Mouse (Mus musculus): ENCODE data around the gene Naaladl2.

The Naaladl2 gene

DNA sequence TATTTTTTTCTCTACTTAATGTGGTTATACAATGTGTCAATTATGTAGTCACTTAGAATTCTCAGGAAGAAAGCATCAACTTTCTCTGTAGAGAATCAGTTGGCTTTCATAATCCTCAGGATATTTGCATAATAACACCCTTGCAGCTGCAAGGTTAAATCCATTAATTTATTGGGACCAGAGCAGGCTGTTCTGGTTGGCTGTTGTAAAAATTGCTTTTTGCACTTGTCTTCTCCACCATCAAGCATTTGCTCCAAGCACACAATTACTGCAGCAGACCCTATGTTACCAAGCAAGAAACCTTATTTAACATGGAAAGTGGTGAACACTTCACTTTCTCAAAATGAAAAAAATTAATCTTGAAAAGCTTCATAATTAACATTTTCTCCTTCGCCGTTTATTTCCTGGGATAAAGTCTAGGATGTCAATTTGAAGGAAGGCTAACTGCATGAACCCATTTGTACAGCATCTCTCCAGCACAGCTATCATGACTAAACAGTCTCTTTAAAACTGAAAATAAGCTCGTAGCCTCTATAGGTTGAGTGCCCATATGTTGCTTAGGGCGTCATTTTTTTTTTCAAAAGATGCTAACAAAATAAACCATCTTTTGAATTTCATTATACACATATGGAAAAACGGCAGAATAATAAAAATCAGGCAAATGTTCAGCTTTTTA is 205.4 kb downstream of the Naaladl2 start:
- DNase-seq (ENCODE audit: low read depth) = no peak

DNA sequence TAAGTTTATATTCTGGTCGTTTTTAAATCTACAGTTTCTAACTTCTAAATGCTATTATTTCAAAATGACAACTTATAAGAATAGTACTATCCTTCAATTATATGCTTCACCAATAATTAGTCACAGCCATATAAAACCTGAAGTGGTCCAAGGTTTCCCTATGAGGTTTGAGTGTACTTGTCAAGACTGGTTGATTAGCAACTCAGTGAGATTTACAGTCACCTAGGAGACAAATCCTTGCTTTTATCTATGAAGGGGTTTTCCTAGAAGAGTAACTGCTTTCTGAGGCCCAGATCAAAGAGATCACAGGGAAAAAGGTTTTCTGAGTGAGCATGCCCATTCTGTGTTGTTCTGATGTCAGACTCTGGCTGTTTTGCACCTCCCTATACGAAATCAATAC is 222.2 kb downstream of the Naaladl2 start:
- DNase-seq (ENCODE audit: low read depth) = no peak

DNA sequence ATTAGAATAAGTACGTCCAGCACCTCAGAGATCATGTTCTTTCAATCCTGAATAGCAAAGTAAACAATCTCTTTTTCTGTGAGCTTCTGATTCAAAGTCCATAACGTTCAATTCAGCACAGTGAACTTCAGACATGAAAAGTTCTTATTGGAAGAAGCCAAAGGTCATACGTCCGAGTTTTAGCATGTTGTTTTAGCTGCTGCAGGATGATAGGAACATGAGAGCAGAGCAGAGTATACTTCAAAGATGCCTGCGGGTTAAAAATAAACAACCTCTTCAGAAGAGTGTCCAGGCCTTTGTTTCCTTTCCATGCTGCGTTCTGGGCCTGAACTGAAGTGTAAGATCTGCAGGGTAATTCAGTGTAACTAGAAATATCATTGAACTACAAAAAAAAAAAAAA is 222.7 kb downstream of the Naaladl2 start:
- no peak for DNase-seq (ENCODE audit: low read depth)

DNA sequence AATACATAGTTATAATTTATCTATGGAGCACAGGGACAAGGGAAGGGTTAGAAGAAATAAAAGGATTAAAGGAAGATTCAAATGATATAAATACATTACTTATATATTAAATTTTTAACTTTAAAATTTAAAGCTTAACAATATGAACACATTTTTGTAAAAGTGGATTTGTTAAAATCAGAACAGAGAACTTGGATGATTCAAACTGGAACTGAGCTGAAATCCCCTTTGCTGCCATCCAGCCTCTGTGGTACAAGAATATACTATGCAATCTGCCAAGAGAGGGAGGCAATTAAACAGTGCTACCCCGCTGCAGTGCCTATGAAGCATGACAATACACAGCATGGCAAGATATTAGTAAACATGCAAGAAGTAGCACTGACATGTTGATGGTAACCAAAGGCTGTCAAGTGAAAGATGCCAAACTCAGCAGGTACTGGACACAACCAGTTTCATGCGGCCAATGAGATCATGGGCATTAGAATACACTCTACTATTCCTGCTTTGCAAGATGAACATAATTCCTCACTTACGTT is 238.6 kb downstream of the Naaladl2 start:
- no peak for DNase-seq (ENCODE audit: low read depth)

DNA sequence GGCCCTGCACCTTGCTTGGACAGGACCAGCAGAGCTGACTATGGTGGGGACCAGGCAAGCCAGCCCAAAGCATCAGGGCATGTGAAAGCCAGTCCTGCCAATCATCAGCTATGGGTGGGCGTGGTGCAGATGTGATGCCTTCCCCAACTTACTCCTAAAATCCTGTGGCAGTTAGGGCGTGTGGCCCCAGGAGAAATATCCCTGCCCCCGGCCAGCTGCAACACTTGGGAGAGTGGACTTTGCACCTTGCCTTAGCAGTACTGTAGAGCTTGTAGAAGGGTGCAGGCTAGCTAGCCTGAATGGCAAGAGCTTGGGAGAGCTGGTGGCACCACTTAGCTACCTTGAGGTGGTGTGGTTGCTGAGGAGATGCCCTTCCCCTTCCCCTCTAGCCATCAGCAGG is 255.3 kb downstream of the Naaladl2 start:
- DNase-seq (ENCODE audit: low read depth) = no peak

DNA sequence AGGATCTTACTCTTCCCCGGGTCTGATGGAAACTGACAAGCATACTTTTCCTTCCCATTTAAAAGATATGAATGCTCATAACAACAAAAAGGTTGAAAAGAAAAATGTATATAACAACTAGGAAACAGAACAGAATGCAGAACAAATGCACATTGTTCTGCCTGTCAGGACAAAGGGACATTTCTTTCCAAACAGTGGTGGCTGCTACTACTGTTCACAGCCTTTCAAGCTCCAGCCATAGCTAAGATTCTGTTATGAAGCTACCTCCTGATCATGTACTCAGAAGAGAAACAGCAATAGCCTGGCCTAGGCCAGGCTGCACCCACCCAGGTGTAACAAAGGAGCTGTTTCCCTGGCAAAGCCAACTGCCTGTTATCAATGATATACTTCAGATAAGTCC is 271.8 kb downstream of the Naaladl2 start:
- DNase-seq (ENCODE audit: low read depth) = no peak

DNA sequence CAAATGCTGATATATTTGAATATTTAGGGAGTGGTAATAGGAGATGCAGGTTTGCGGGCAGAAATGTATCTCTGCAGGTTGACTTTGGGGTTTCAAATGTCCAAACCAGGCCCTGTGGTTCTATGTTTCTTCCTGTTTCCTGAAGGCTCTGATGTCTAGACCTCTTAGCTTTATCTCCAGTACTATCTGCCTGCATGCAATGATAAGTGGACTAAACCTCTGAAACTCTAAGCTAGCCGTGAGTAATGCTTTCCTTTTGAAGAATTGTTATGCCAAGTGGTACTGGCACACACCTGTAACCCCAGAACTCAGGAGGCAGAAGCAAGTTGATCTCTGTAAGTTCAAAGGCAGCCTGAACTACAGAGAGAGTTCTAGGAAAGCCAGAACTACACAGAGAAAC is 291.1 kb downstream of the Naaladl2 start:
- DNase-seq (ENCODE audit: low read depth) = no peak

DNA sequence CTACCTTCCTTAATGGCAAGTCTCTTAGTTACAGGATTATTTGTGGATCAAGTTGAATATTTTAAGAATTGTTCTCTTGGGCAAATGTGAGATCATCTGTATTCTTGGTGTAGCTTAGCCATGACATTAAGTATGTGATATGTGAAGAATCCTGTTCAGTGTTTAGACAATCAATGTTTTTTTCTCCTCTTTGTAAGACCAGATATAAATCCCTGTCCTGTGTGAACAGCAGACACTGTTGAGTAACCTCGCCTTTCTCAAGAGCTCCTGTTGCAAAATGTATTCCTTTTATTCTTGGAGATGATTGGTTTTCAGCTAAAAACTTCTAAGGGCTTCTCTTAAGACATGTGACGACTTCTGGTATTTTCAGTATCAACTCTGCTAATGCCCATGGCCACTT is 347.3 kb downstream of the Naaladl2 start:
- no peak for DNase-seq (ENCODE audit: low read depth)

DNA sequence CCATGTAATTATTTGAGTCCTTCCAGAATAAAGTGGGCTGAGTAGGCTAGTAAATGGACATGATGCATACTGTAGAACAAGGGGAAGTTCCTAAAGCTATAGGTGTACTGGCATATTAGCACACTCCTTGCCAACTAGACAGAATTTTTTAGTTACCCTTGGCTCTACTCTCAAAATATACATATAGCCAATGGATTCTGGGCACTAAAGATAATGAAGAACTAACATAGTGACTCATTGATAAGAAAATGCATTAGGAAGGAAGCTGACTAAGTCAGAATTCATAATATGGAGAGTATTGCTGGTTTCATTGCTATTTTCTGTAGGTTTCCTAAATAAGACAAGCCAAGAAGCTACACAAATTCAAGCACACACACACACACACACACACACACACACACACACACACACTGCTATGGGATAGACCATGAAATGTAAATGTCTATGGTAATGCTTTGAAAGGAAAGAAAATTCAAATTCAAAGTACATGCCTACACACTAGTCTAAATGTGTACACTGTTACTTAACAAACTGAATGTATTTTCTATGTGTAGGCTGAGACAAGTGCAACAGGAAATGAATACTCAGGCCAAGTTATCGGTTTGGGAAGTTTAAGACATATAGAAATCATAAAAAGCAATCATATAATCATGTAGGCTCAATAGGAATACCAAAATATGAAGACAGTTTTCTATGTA is 356.5 kb downstream of the Naaladl2 start:
- DNase-seq (ENCODE audit: low read depth) = no peak

DNA sequence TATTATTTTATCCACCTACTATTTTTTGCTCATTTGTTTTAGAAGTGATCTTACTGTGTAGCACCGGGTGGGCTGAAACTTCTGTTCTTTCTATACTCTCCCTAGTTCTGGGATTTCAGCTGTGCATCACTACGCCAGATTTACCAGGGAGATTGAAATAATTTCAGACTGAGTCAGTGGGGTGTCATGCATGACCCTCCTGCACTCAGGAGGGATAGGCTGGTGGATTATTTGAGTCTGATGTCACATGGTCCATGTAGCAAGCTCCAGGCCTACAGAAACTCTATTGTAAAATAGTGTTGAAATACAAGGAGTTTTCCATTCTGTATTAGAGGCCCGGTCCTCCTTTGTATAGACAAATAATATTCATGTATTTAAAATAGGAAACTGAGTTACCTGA is 360.0 kb downstream of the Naaladl2 start:
- DNase-seq (ENCODE audit: low read depth) = no peak

DNA sequence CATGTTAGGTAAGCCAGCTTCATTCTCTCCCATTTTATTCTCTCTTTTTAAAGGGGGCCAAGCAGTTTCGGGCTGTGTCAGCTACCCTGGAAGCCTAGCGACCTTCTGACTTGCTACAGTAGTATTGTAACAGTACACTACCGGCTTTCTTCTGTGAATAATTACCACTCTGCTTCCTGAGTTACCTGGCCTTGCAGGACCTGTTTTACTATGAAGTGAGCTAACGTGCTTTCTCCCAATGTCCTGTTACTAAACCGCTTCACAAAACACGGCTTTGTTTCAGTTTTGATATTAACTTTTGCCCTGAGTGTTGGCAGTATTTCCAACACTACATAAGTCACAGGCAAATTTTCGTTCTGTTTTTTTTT is 360.6 kb downstream of the Naaladl2 start:
- DNase-seq (ENCODE audit: low read depth) = no peak

DNA sequence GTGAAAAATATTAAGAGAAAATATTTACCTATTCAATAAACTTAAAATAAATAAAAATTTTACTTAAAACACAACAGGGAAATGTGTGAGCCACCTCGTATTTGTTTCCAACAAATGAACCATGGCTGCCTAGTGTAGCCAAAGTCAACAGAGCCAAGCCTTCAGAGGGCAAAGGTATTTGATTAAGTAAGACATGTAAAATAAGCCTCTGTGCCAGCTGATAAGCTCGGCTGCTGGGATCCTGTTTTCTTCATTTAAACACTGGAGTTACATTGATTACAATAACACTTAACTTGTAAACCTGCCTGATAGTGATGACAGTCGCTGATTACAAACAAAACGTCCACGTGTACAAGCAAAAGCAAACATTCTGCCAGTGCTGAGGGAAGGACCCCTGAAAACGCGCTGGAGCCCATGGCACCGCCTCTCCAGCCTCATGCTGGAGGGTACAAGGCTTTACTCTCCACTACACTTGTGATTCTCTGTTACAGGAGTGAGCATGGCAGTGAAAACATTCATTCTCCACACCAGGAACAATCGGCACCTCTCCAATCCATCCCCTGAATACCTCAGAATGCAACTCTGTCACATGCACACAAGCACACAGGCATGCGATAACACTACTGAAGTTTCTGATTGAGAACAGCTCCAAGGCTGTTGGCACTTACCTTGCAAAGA is 361.1 kb downstream of the Naaladl2 start:
- no peak for DNase-seq (ENCODE audit: low read depth)

DNA sequence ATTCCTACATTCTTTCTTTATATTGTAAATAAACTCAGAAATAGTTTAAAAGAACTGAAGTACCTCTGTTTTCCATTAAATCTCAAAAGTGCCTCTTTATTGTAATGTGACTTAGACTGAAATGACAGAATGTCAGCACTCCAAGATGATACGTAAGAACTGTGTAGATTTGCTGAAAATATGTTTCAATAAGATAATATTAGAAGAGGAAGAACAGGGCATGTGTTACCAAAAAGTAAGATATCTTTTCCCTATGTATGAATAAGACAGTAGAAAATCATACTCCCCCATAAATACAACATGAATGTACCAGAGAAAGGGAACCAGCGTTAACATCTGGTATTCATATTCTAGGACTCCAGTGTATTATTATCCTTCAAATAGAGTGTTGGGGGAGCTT is 362.4 kb downstream of the Naaladl2 start:
- DNase-seq (ENCODE audit: low read depth) = no peak

DNA sequence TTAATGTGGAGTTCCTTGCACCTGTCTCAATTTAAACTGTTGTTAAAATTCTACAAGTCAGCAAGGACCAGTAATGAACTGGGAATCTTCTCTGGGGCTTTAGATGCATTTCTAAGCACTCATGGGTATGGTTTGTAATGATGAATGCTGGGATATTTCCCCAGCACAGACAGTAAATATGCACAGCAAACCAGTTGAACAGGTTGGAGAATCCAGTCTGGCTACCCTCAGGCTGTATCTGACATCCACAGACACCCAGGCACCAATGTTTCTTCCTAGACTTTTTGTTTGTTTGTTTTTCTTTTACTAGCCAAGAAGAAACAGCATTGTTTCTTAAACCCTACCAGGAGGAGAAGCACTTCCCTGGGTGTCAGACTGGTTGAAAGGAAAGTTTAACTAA is 365.6 kb downstream of the Naaladl2 start:
- no peak for DNase-seq (ENCODE audit: low read depth)

DNA sequence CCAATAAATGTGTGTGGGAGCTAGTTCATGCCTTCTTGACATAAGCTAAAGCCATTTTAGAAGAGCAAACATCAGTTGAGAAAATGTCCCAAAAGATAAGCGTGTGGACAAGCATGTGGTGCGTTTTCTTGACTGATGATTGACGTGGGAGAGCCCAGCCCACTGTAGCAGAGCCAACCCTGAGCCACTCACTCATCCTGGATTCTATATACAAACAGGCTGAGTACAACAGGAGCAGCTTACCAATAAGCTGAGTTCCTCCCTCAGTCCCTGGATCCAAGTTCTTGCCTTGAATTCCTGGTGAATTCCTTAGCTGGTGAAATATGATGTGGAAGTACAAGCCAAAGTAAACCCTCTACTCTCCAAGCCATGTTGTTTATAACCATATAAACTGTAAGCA is 395.0 kb downstream of the Naaladl2 start:
- no peak for DNase-seq (ENCODE audit: low read depth)

DNA sequence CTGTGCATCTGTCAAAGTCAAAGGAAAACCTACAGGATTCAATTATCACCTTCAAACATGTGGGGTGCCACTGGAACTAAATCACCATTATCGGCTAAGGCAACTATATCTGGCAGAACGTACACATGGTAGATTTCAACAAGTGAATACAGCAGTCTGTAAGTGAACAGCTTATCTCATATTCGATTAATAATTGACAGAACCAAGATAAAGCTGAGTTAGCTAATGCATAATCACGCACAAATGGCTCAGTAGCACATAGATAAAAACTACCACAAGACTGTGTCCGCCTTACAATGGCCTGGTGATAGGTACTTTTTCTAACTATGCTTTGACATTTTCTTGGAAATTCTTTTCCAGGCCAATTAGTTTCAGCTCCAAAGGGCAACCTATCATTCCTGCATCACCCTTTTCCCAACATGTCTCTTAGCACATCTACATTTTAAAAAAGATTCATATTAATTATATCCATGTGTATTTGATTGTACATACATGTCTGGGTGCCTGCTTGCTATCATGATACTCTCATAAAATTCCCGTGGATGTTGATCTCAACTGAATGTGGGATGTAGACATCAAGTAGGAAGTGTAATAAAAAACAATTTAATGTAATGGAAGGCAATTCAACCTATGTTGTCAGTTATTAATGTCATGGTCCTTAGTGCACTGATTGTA is 396.7 kb downstream of the Naaladl2 start:
- DNase-seq (ENCODE audit: low read depth) = no peak

DNA sequence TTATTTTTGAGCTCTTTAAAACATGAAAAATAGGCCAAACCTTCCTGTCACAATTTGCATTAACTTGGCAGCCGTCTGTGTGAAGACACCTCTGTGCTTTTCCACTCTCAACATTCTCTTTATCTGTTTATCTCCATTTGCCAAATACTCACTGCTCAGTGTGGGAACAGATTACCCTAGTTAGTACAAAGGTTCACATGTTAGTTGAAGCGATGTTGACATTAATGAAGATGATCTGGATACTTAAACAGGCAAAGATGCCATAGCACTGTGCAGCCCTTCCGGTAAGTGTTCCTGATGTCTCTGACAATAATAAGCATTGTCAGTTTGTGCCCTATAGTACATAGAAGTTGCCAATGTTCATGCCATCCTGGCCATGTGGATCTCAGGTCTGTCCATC is 400.1 kb downstream of the Naaladl2 start:
- no peak for DNase-seq (ENCODE audit: low read depth)

DNA sequence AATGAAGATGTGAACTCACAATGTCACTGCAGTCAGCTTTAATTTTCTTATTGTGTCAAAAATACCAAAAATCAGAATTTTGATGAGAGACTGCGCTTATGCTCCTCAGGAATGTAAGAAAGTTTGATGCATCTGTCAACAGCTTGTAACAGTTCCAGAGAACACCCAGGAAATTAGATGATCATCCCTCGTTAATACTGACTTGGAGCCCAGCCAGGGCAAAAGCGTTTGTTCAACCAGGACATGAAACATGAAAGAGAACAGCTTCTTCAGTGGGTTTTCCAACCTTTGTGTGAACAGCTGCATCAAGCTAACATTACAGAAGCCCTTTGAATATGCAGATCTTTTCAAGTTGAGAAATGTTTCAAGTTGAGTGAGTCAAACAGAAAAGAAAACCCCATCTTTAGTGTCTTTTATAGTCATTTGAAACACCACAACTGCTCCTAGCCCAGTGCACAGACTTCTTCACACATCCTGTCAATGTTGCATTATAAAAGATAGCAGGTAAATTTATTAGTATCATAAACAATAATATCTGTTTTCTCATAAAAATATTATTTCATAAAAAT is 424.8 kb downstream of the Naaladl2 start:
- no peak for DNase-seq (ENCODE audit: low read depth)

DNA sequence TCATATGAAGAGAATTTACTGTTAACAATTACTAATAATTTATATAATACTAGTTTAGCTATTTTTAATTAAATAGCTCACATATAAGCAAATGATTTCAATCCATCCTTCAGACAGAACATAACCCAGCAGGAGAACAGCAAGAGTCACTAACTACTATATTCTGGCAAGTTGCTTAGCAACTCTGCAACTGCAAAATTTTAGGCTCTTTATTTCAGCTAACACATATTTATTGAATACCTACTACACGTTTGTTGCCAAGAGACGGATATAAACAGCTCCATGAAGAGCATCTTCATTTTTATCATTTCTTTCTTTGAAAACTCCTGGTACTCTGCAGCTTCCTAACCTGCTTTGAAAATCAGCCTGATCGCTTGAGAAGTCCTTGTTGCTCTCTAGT is 429.3 kb downstream of the Naaladl2 start:
- no peak for DNase-seq (ENCODE audit: low read depth)

DNA sequence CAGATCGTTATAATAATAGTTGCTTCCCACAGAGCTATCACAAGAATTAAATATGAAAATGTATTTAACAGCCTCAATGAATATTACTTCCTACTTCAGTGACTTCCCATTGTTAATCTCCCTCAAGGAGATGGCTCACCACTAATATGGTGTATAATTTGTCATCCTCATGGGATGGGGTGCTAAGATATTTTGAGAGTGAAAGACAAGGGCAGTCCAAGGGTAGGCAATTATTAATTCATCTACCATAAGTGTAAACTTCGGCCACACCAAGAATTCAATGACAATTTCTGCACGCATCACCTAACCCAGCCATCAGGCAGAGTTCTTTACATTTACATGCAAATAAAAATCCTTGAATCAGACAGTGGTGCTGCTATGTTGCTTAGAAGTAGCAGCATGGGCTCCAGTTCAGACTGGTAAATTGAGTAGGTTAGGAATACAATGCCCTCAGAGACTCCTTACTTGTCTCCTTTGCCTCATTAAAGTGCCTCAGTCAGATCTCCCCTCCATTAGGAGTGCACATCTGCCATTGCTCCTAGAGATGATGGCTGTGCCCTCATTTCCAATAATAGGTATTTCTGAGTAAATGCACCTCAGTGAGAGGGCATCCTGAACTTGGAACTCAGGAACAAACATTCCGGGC is 438.2 kb downstream of the Naaladl2 start:
- DNase-seq (ENCODE audit: low read depth) = no peak

DNA sequence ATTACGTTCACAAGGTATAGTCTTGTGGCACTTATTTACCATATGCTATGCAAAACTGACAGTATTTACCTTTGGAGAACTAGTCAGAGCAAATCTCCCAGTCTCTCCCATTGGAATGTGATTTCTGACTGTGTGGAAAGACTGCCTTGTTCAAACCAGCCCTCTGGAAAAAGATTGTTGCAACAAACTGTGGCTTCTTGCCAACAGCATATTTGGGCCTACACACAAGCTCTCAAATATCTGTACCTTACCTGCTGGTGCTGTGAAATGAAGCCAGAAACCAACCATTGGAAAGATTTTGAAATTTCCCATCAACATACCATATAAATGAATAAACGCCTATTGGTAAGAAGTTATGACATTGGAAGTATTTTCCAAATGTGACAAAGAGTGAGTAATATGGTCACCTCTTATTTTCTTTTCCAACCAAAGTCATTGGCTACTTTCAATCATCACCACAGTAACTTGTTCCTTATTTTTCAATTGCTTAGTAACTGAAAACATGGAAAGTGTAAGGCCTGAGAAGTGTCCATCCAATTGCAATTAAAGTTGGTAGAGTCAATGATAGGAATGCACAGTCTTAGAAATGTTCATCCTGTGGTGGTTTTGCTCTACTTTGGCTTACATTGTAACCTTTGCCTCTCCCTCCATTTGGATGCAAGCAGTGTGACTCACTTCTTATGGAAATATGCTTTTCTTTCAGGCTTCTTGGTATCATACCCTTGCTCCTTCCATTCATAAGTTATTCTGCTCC is 453.7 kb downstream of the Naaladl2 start:
- DNase-seq (ENCODE audit: low read depth) = no peak
